In the genomic region with DNA sequence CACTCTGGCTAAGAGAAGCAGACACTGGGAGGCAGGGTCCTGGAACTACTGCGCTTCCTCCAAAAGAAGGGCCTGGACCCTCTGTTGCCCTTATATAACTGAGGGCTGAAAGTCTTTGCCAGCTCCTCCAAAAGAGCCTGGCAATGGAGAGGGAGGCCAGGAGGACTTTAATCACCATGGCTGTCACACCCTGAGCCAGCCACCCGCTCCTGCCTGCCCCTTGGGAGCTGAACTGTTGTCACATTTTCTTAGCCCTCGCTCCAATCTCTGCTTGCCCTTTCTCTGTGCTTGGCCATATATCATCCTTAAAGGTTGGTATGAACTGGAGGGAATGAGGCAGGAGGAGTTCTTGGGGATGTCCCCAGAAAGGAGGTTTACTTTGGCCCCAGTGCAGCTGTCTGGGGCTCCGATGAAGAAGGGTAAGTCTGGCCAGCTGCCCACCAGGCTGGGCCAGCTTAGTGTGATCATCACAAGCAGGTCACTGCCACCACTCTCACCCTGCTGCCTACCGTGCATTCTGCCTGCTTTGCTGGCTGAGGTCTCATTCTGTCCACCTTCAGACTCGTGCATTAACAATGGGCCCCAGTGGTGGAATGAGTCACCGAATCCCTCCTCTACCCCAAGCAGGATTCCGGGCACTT, we compare ENCODE assay signal across 19 mouse cellular contexts.
DNase-seq lines count a peak whose midpoint lies in the region; ATAC-seq lines count a peak whose summit lies in the region.
"Had no signal": no experiment of that assay in that cellular context is flagged by ENCODE, and none has a peak within 500 bp of the region (broad histone marks: within the 10 kb centered on the region; RNA-seq: fewer than 3 reads in every experiment).

No protein-coding gene starts in this region.

- H3K9ac ChIP-seq in midbrain, embryonic 11.5 days (ENCODE audit: low read length): no peak overlapping the region
- H3K9ac ChIP-seq: embryonic facial prominence, embryonic 13.5 days; embryonic facial prominence, embryonic 15.5 days; forebrain, embryonic 12.5 days had no signal

- H3K4me3 ChIP-seq in midbrain, embryonic 10.5 days: no peak overlapping the region
- H3K4me3 ChIP-seq in midbrain, embryonic 11.5 days (ENCODE audit: low read depth, low read length): no peak overlapping the region
- H3K4me3 ChIP-seq: embryonic facial prominence, embryonic 13.5 days; embryonic facial prominence, embryonic 15.5 days; erythroblast, embryonic 14.5 days; forebrain, embryonic 10.5 days; forebrain, embryonic 12.5 days had no signal

- no peak overlapping the region for H3K4me2 ChIP-seq in midbrain, embryonic 11.5 days
- H3K4me2 ChIP-seq: embryonic facial prominence, embryonic 13.5 days; embryonic facial prominence, embryonic 15.5 days; forebrain, embryonic 12.5 days had no signal

- ATAC-seq in midbrain, embryonic 11.5 days (ENCODE audit: low FRiP score): no peak
- ATAC-seq: forebrain, embryonic 14.5 days; forebrain, embryonic 16.5 days had no signal

- H3K27ac ChIP-seq in midbrain, embryonic 10.5 days (replicated peaks): 0 out of 2 replicates have a peak overlapping the region, but pooled peaks have one; percentile 23
- H3K27ac ChIP-seq in midbrain, embryonic 11.5 days (ENCODE audit: low read depth, low read length): no peak overlapping the region
- H3K27ac ChIP-seq: embryonic facial prominence, embryonic 13.5 days; embryonic facial prominence, embryonic 15.5 days; forebrain, embryonic 10.5 days; forebrain, embryonic 12.5 days had no signal

- H3K27me3 ChIP-seq in midbrain, embryonic 10.5 days (ENCODE audit: low read depth, poor library complexity, severe bottlenecking): peaks cover 25% of the 10 kb centered on the region; the same call in 1 of the 2 replicates
- H3K27me3 ChIP-seq in midbrain, embryonic 11.5 days (ENCODE audit: control insufficient read depth, insufficient read depth, low read length): no peaks in the 10 kb centered on the region
- H3K27me3 ChIP-seq: embryonic facial prominence, embryonic 13.5 days; embryonic facial prominence, embryonic 15.5 days had no signal

- peak; percentile 40 for DNase-seq in adrenal gland, postnatal 14 days
- no peak for DNase-seq in adrenal gland, adult 8-10 months
- peak; percentile 88 for DNase-seq in heart, adult 11 months
- DNase-seq in heart, postnatal 4 days: no peak
- no peak for DNase-seq in midbrain, embryonic 10.5 days (ENCODE audit: low spot score)
- no peak for DNase-seq in midbrain, embryonic 11.5 days (ENCODE audit: low spot score, missing footprints)
- DNase-seq: adrenal gland, postnatal 25 days; cerebellum, adult 11 months; cerebellum, adult 18-20 months; cerebellum, adult 9-10 months; cerebellum, postnatal 36 days; embryo, embryonic 11 days had no signal

- WGBS in midbrain, embryonic 10.5 days: 84% methylated on average over 8 of the region's 8 CpGs
- WGBS in midbrain, embryonic 11.5 days: 86% methylated on average over 8 of the region's 8 CpGs

- H3K9me3 ChIP-seq in midbrain, embryonic 10.5 days (replicated peaks): no peaks in the 10 kb centered on the region
- H3K9me3 ChIP-seq in midbrain, embryonic 11.5 days (ENCODE audit: control insufficient read depth, low read length): no peaks in the 10 kb centered on the region
- H3K9me3 ChIP-seq: embryonic facial prominence, embryonic 13.5 days; embryonic facial prominence, embryonic 15.5 days; forebrain, embryonic 10.5 days; forebrain, embryonic 12.5 days had no signal

- H3K4me1 ChIP-seq in midbrain, embryonic 10.5 days: peaks cover 29% of the 10 kb centered on the region
- H3K4me1 ChIP-seq in midbrain, embryonic 11.5 days (ENCODE audit: control insufficient read depth, insufficient read depth, low read length): peaks cover 8% of the 10 kb centered on the region
- H3K4me1 ChIP-seq: embryonic facial prominence, embryonic 13.5 days; embryonic facial prominence, embryonic 15.5 days had no signal

- no peaks in the 10 kb centered on the region for H3K36me3 ChIP-seq in midbrain, embryonic 10.5 days
- H3K36me3 ChIP-seq in midbrain, embryonic 11.5 days (ENCODE audit: control insufficient read depth, insufficient read depth, low read length): no peaks in the 10 kb centered on the region
- H3K36me3 ChIP-seq: embryonic facial prominence, embryonic 13.5 days; embryonic facial prominence, embryonic 15.5 days; forebrain, embryonic 10.5 days; forebrain, embryonic 12.5 days had no signal

Comparison
In these comparisons a context has a peak if more than half of its experiments do, and no peak if none do; other contexts are left out.
1. DNase-seq: peak in adrenal gland, postnatal 14 days (single experiment) and heart, adult 11 months (single experiment); none in adrenal gland, adult 8-10 months (single experiment), heart, postnatal 4 days (single experiment), midbrain, embryonic 10.5 days (single experiment) and midbrain, embryonic 11.5 days (single experiment).